Mouse (Mus musculus): ENCODE data around the gene Snrnp200.
"Not testable (repeated sequence)": the region's sequence is repeated elsewhere in the genome, so short reads cannot be mapped to it uniquely, and the experiment has no call there.

The Snrnp200 gene

GRCm38 (mm10) chr2:127207547-127208451 lies at the start of gene Snrnp200, which contains the start of gene 1810024B03Rik:
Snrnp200 (plus strand) TSS chr2:127208386.
1810024B03Rik (minus strand) TSS chr2:127208280.
- DNase-seq (ENCODE audit: low spot score): peak; percentile 92

GRCm38 (mm10) chr2:127165675-127166074 lies 42.5 kb upstream of the Snrnp200 start:
- DNase-seq (ENCODE audit: low spot score): no peak

- DNase-seq (ENCODE audit: low spot score): not testable (repeated sequence)
These were observed 41.9 kb upstream of the Snrnp200 start for GRCm38 (mm10) chr2:127166261-127166660.

- DNase-seq (ENCODE audit: low spot score): peak; percentile 69
These were observed 25.4 kb upstream of the Snrnp200 start for GRCm38 (mm10) chr2:127182598-127183381.

- DNase-seq (ENCODE audit: low spot score): no peak
These were observed 18.6 kb upstream of the Snrnp200 start for GRCm38 (mm10) chr2:127189574-127189973.

- DNase-seq (ENCODE audit: low spot score): peak; percentile 76
These were observed 3.3 kb upstream of the Snrnp200 start for GRCm38 (mm10) chr2:127204932-127205331.

GRCm38 (mm10) chr2:127205936-127206335 lies 2.2 kb upstream of the Snrnp200 start:
- DNase-seq (ENCODE audit: low spot score): peak; percentile 23

- DNase-seq (ENCODE audit: low spot score): no peak
These were observed 1.3 kb upstream of the Snrnp200 start for GRCm38 (mm10) chr2:127206916-127207315.

- no peak for DNase-seq (ENCODE audit: low spot score)
These were observed 225 bp downstream of the Snrnp200 start for GRCm38 (mm10) chr2:127208452-127208769.

GRCm38 (mm10) chr2:127210701-127211100 lies 2.5 kb downstream of the Snrnp200 start:
- DNase-seq (ENCODE audit: low spot score): peak; percentile 33

GRCm38 (mm10) chr2:127217746-127218145 lies 9.6 kb downstream of the Snrnp200 start:
- no peak for DNase-seq (ENCODE audit: low spot score)

GRCm38 (mm10) chr2:127225261-127225660 lies 17.1 kb downstream of the Snrnp200 start:
- no peak for DNase-seq (ENCODE audit: low spot score)

- no peak for DNase-seq (ENCODE audit: low spot score)
These were observed 29.9 kb downstream of the Snrnp200 start for GRCm38 (mm10) chr2:127237897-127238610.

GRCm38 (mm10) chr2:127240065-127240464 lies 31.9 kb downstream of the Snrnp200 start:
- DNase-seq (ENCODE audit: low spot score): no peak

GRCm38 (mm10) chr2:127247592-127248333 lies 39.6 kb downstream of the Snrnp200 start, which contains the start of the genes Ciao1 and Tmem127:
Ciao1 (minus strand) TSS chr2:127247816.
Tmem127 (plus strand) TSS chr2:127247908.
- DNase-seq (ENCODE audit: low spot score): peak; percentile 98

GRCm38 (mm10) chr2:127248334-127249004 lies 40.3 kb downstream of the Snrnp200 start:
- DNase-seq (ENCODE audit: low spot score): peak; percentile 73

- DNase-seq (ENCODE audit: low spot score): no peak
These were observed 42.3 kb downstream of the Snrnp200 start for GRCm38 (mm10) chr2:127250291-127251008.

GRCm38 (mm10) chr2:127251457-127251856 lies 43.3 kb downstream of the Snrnp200 start:
- no peak for DNase-seq (ENCODE audit: low spot score)

- no peak for DNase-seq (ENCODE audit: low spot score)
These were observed 43.8 kb downstream of the Snrnp200 start for GRCm38 (mm10) chr2:127251880-127252527.

GRCm38 (mm10) chr2:127252787-127253186 lies 44.6 kb downstream of the Snrnp200 start:
- no peak for DNase-seq (ENCODE audit: low spot score)

All from testis, postnatal 10 days (tissue).